Mouse (Mus musculus): ENCODE data around the gene Sptb. TPM values are rescaled to one million over a fixed set of nuclear protein-coding genes. Genes with fewer than 3 reads are reported as not detected.

The Sptb gene
- total RNA-seq, 2 experiments from 2014 or later = 51.1 to 52.3 TPM

- intact Hi-C loops (cut with DNase I) = no loop called here
- no peak for DNase-seq (ENCODE audit: extremely low spot score in 1 of 2, low spot score in 2 of 2)
Observed at GRCm38 (mm10) chr12:76534641-76535283, 175.6 kb downstream of the Sptb start.

DNA sequence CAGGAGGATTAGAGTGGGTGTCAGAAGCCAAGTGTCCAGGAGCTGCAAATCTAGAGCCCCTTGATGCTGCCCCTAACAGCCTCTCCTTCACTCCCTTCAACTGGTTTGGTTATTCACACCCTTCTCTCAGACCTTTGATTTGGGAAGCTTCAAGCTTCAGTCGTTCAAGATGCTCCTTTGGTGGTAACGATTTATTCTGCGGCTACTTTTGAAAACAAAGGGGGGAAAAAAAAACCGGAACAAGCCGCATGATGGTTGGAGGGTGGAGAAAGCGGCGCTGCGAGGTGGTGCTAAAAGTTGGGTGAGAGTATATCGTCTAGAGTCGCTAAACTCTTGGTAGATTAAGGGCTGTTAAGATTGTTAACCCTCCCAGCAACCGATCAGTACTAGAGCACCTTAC is 176.1 kb downstream of the Sptb start:
- DNase-seq (ENCODE audit: extremely low spot score in 1 of 2, low spot score in 2 of 2) = no peak
- intact Hi-C loops (cut with DNase I) = no loop called here

DNA sequence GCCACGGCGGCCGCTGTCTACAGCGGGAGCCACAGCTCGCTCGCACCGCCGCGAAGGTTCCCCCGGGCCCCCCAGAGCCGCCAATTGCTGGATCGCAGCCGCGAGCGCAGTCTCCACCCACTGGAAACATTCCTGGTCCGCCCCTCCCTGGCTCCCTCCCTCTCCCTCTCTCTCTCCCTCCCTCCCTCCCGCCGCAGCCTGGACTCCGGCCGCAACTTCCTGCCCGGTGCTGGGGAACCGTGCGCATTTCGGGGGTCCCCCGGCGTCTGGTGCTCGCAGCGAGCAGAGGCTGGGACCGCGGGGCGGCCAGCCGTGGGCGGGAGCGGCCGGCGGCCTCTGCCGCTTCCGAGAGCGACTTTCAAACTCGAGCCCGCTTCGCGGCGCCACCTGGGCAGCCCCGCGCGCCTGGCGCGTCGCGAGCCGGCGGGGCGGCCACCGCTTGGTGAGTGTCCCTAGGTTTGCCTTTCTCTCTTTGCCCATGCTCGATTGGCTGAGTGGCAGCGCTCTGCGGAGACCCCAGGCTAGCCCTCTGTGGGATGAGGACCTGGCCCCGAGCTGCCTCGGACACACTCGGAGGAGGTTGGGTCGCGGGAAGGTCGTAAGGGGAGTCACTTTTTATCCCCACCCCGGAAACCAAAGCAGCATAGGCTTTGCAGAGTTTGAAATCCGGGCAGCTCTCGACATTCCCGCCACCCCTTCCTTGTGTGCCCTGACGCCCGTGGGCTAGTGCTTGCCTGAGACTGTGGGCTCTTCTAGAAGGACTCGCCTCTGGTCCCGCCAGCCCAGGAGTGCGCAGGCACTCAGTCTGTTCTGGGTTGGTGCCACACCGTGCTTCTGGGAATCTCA is 176.7 kb downstream of the Sptb start:
- intact Hi-C loops (cut with DNase I) = no loop called here
- peak in 1 of 2 experiments; percentile 77 for DNase-seq (ENCODE audit: extremely low spot score in 1 of 2, low spot score in 2 of 2)

DNA sequence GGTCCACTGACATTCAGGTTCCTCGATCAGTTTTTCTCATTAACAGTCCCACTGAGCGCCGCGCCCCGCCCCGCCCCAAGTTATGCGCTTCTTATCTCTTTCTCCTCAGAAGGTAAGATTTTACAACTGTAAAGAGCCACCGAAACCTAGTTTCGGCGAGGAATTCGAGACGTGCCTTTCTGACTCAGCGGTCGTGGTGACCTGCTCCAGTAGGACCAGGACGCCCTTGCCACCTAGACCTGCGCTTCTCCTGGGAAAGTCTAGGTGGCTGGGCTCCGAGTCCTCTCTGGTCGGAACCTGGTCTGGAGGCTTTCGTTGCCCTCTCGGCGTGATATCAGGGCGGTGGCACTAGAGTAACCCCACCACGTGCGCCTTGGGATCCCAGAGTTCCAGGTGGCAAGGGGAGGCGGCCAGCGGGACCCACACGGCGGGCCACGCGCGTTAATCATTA is 177.4 kb downstream of the Sptb start:
- no peak for DNase-seq (ENCODE audit: extremely low spot score in 1 of 2, low spot score in 2 of 2)
- intact Hi-C loops (cut with DNase I) = no loop called here

DNA sequence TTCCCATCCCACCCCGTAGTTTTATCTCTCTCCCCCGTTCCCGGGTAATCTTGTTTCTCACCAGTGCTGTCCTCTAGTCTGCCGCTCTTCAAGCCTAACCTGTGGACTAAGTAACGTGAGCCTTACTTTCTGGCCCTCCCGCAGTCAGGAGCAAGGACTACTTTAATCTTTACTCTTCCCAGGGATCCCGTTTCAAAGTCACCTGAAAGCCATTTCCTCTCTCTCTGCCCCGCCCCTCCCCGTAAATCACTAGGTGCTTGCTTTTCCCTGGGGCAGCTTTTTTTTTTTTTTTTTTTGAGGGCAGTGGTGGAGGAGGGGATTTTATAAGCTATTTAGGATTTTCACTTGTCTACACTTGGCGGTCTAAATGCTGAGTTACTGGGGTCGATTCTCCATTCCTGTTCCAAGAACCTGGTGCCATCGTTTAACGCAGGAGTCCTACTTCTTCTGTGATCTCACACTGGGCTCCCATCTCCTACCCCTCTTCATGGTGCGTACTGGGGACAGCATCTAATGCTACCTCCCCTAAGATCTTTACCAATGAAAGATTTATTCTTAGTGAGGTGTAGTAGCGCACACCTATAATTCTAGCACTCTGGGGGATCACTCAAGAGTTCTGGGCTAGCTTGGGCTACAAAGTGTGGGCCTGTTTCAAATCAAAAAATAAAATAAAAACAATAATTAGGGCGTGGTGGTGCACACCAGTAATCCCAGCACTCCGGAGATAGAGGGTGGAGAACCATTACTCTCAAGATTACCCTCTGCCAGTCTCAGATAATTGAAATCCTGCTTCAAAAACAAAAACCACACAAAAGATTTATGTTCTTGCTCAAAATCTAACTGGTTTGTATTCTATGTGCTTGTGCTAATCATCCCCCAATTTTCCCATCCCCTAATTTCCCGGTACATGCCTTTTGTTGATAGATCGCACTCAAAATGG is 178.1 kb downstream of the Sptb start:
- DNase-seq (ENCODE audit: extremely low spot score in 1 of 2, low spot score in 2 of 2) = no peak
- intact Hi-C loops (cut with DNase I) = no loop called here

DNA sequence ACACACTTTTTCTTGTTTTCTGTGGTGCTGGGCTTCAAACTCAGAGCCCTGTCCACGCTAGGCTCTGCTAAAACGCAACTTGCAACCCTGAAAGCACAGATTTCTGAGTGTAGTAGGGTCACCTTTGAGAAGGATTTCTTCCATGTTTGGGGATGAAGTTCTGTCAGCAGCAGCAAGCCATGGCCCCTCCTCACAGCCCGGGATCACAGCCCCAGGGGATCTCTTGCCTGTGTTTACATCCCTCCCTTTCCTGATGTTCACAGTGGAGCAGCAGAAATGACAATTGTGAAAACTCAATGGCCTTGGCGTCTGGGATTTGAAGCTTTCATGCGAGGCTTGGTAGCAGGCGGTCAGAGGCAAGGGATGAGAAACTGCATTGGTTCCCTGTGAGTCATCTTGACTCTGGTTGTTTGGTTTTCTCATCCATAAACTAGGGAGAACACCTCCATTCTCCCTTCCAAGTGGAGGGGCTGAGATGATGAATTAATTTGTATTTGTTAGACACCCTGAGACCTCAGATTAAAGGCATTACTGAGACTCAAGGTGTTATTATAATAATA is 179.7 kb downstream of the Sptb start, which contains the start of gene Plekhg3:
Gene Plekhg3 (plus strand): TSS at position 312 of the 560 bp plus-strand sequence.
- intact Hi-C loops (cut with DNase I) = no loop called here
- DNase-seq (ENCODE audit: extremely low spot score in 1 of 2, low spot score in 2 of 2) = no peak

Small RNAs within 50 kb of the gene (microRNA-seq; reads per million reads assigned to microRNA genes)
- not detected for gene Mir5135

Other genes starting within 250 kb of the Sptb start
- 1 to 10 TPM; 3.8 to 4.8 TPM for gene Plekhg3, start 179.7 kb downstream of the Sptb start, total RNA-seq (2021)
- gene Churc1, start 55.0 kb upstream of the Sptb start, total RNA-seq (2021) = 10 to 100 TPM; 46.5 to 50.0 TPM
- 10 to 100 TPM; 27.7 to 28.1 TPM for gene Fntb, start 55.0 kb upstream of the Sptb start, total RNA-seq (2021)
- gene Gpx2, start 85.0 kb upstream of the Sptb start, total RNA-seq (2021) = under 1 TPM; 0.62 to 0.69 TPM
- gene Rab15, start 112.4 kb upstream of the Sptb start, total RNA-seq (2021) = 100 to 1,000 TPM; 188 to 199 TPM

Data from left cerebral cortex, postnatal 10 days (tissue).